In the genomic region with DNA sequence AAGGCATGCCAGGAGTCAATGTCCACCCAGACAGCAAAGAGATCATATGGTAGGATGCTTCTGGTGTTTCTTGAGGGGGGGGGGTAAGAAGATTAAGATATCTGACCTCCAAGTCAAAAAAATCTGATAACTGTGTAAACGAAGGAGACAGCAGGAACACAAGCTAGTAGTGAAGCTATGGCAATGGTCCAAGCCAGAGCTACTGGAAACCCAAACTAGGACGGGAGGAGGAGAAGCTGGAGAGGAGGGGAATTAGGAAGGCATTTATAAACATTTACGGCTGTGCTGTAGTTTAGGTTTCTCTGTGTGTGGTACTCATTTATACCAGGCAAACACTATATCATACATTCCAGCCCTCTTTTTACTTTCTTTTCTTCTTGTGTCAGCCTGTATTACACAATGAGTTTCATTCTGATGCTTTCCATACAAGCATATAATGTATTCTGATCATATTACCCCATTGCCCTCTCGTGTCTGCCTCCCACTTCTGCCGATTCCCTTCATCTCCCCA, we compare ENCODE assay signal across 19 mouse cellular contexts.
DNase-seq lines count a peak whose midpoint lies in the region; ATAC-seq and TF ChIP-seq lines count a peak whose summit lies in the region.
"Had no signal": no experiment of that assay in that cellular context is flagged by ENCODE, and none has a peak within 500 bp of the region (broad histone marks: within the 10 kb centered on the region; RNA-seq: fewer than 3 reads in every experiment).

No protein-coding gene starts in this region.

- DNase-seq in kidney, postnatal 0 days (ENCODE audit: low spot score): peak; percentile 43
- DNase-seq in lung, adult 18-20 months: no peak
- DNase-seq in stomach, postnatal 0 days (ENCODE audit: low spot score): no peak
- DNase-seq: adrenal gland, adult 2 months; adrenal gland, postnatal 25 days; cerebellum, adult 18-20 months; cerebellum, adult 9-11 months; cerebellum, postnatal 36 days; gastrocnemius, adult 2 months; gastrocnemius, postnatal 25 days had no signal

- H3K36me3 ChIP-seq in kidney, postnatal 0 days (ENCODE audit: insufficient read depth, low read length): no peaks in the 10 kb centered on the region
- no peaks in the 10 kb centered on the region for H3K36me3 ChIP-seq in kidney, embryonic 16.5 days (ENCODE audit: insufficient read depth, low read length)
- H3K36me3 ChIP-seq in lung, embryonic 16.5 days (ENCODE audit: control insufficient read depth, insufficient read depth, low read length): no peaks in the 10 kb centered on the region
- H3K36me3 ChIP-seq in stomach, embryonic 16.5 days (ENCODE audit: control insufficient read depth, insufficient read depth, low read length): no peaks in the 10 kb centered on the region
- H3K36me3 ChIP-seq in stomach, postnatal 0 days (ENCODE audit: control insufficient read depth, insufficient read depth, low read length): no peaks in the 10 kb centered on the region
- H3K36me3 ChIP-seq: embryonic facial prominence, embryonic 15.5 days; forebrain, embryonic 10.5 days; heart, embryonic 12.5 days; hindbrain, embryonic 10.5 days had no signal

- H3K27ac ChIP-seq in kidney, postnatal 0 days: no peak overlapping the region
- no peak overlapping the region for H3K27ac ChIP-seq in kidney, embryonic 16.5 days (ENCODE audit: low read length)
- H3K27ac ChIP-seq in lung, embryonic 16.5 days (ENCODE audit: low read length): no peak overlapping the region
- 0 out of 2 replicates have a peak overlapping the region, but pooled peaks have one; percentile 23 for H3K27ac ChIP-seq in stomach, embryonic 16.5 days (ENCODE audit: low read length)
- H3K27ac ChIP-seq in stomach, postnatal 0 days (replicated peaks): no peak overlapping the region
- H3K27ac ChIP-seq: embryonic facial prominence, embryonic 15.5 days; forebrain, embryonic 10.5 days; gastrocnemius, adult 2 months; hindbrain, embryonic 10.5 days had no signal

- WGBS in kidney, postnatal 0 days: 37% methylated on average over 5 of the region's 5 CpGs
- 35% methylated on average over 5 of the region's 5 CpGs for WGBS in kidney, embryonic 16.5 days
- 44% methylated on average over 5 of the region's 5 CpGs for WGBS in lung, embryonic 16.5 days
- 46% methylated on average over 5 of the region's 5 CpGs for WGBS in stomach, embryonic 16.5 days
- 45% methylated on average over 5 of the region's 5 CpGs for WGBS in stomach, postnatal 0 days

- H3K27me3 ChIP-seq in kidney, postnatal 0 days (ENCODE audit: insufficient read depth, low read length): no peaks in the 10 kb centered on the region
- peaks cover 6% of the 10 kb centered on the region; the same call in 1 of the 2 replicates for H3K27me3 ChIP-seq in kidney, embryonic 16.5 days (ENCODE audit: insufficient read depth, low read length)
- H3K27me3 ChIP-seq in lung, embryonic 16.5 days (ENCODE audit: control insufficient read depth, insufficient read depth, low read depth, low read length): no peaks in the 10 kb centered on the region; the same call in 1 of the 2 replicates
- peaks cover 8% of the 10 kb centered on the region for H3K27me3 ChIP-seq in stomach, embryonic 16.5 days (ENCODE audit: control insufficient read depth, insufficient read depth, low read length)
- no peaks in the 10 kb centered on the region for H3K27me3 ChIP-seq in stomach, postnatal 0 days (ENCODE audit: control insufficient read depth, insufficient read depth, low read length)

- no peak for ATAC-seq in kidney, postnatal 0 days (replicated peaks; ENCODE audit: low FRiP score, low read depth)
- no peak for ATAC-seq in kidney, embryonic 16.5 days (ENCODE audit: low FRiP score, low TSS enrichment)
- peak; percentile 88 for ATAC-seq in lung, embryonic 16.5 days (ENCODE audit: low read depth)
- ATAC-seq in stomach, embryonic 16.5 days (ENCODE audit: insufficient read depth, low FRiP score): no peak
- no peak for ATAC-seq in stomach, postnatal 0 days (ENCODE audit: low FRiP score, low TSS enrichment)
- ATAC-seq: forebrain, embryonic 14.5 days had no signal

- no peak for TF ChIP-seq CTCF in kidney, postnatal 0 days (IDR thresholded peaks at IDR 0.05; ENCODE audit: low read depth)
- no peak for TF ChIP-seq CTCF in stomach, postnatal 0 days (IDR thresholded peaks at IDR 0.05; ENCODE audit: low read depth)

- no peak for TF ChIP-seq EP300 in stomach, postnatal 0 days (optimal IDR thresholded peaks at IDR 0.05)

- H3K4me2 ChIP-seq in kidney, postnatal 0 days (ENCODE audit: low read length): no peak overlapping the region
- no peak overlapping the region for H3K4me2 ChIP-seq in kidney, embryonic 16.5 days (replicated peaks; ENCODE audit: low read depth, low read length)
- no peak overlapping the region for H3K4me2 ChIP-seq in lung, embryonic 16.5 days (ENCODE audit: low read depth, low read length)
- no peak overlapping the region for H3K4me2 ChIP-seq in stomach, embryonic 16.5 days (ENCODE audit: low read depth, low read length)
- no peak overlapping the region for H3K4me2 ChIP-seq in stomach, postnatal 0 days (replicated peaks; ENCODE audit: low read depth)
- H3K4me2 ChIP-seq: embryonic facial prominence, embryonic 15.5 days; heart, embryonic 12.5 days had no signal

- H3K9me3 ChIP-seq in kidney, postnatal 0 days (replicated peaks; ENCODE audit: low read length): no peaks in the 10 kb centered on the region
- H3K9me3 ChIP-seq in kidney, embryonic 16.5 days (ENCODE audit: low read length): no peaks in the 10 kb centered on the region
- H3K9me3 ChIP-seq in lung, embryonic 16.5 days (ENCODE audit: control insufficient read depth, low read length): no peaks in the 10 kb centered on the region
- no peaks in the 10 kb centered on the region for H3K9me3 ChIP-seq in stomach, embryonic 16.5 days (replicated peaks; ENCODE audit: control insufficient read depth, low read length)
- H3K9me3 ChIP-seq in stomach, postnatal 0 days (ENCODE audit: control insufficient read depth, low read length): no peaks in the 10 kb centered on the region
- H3K9me3 ChIP-seq: embryonic facial prominence, embryonic 15.5 days; forebrain, embryonic 10.5 days; heart, embryonic 12.5 days; hindbrain, embryonic 10.5 days had no signal

- no peaks in the 10 kb centered on the region for H3K4me1 ChIP-seq in kidney, postnatal 0 days (replicated peaks; ENCODE audit: insufficient read depth, low read length)
- H3K4me1 ChIP-seq in kidney, embryonic 16.5 days (ENCODE audit: insufficient read depth, low read length): peaks cover 9% of the 10 kb centered on the region; the same call in 1 of the 2 replicates
- H3K4me1 ChIP-seq in lung, embryonic 16.5 days (replicated peaks; ENCODE audit: control insufficient read depth, insufficient read depth, low read length): peaks cover 6% of the 10 kb centered on the region; the same call in 1 of the 2 replicates
- peaks cover 3% of the 10 kb centered on the region; the same call in 1 of the 2 replicates for H3K4me1 ChIP-seq in stomach, embryonic 16.5 days (ENCODE audit: control insufficient read depth, insufficient read depth, low read length)
- H3K4me1 ChIP-seq in stomach, postnatal 0 days (replicated peaks; ENCODE audit: control insufficient read depth, insufficient read depth): no peaks in the 10 kb centered on the region
- H3K4me1 ChIP-seq: embryonic facial prominence, embryonic 15.5 days had no signal

- no peak overlapping the region for H3K4me3 ChIP-seq in kidney, postnatal 0 days (replicated peaks; ENCODE audit: low read depth, low read length)
- no peak overlapping the region for H3K4me3 ChIP-seq in kidney, embryonic 16.5 days (ENCODE audit: low read length)
- H3K4me3 ChIP-seq in lung, embryonic 16.5 days (ENCODE audit: low read length): no peak overlapping the region
- H3K4me3 ChIP-seq in stomach, embryonic 16.5 days (replicated peaks; ENCODE audit: low read length): no peak overlapping the region
- no peak overlapping the region for H3K4me3 ChIP-seq in stomach, postnatal 0 days (ENCODE audit: low read depth, low read length)
- H3K4me3 ChIP-seq: embryonic facial prominence, embryonic 15.5 days; erythroblast, embryonic 14.5 days; forebrain, embryonic 10.5 days; gastrocnemius, adult 2 months; heart, embryonic 12.5 days; hindbrain, embryonic 10.5 days had no signal

- no peak overlapping the region for H3K9ac ChIP-seq in kidney, postnatal 0 days (ENCODE audit: low read depth, low read length)
- H3K9ac ChIP-seq in kidney, embryonic 16.5 days (replicated peaks; ENCODE audit: low read length): no peak overlapping the region
- H3K9ac ChIP-seq in lung, embryonic 16.5 days (ENCODE audit: low read length): no peak overlapping the region
- no peak overlapping the region for H3K9ac ChIP-seq in stomach, embryonic 16.5 days (ENCODE audit: low read length)
- H3K9ac ChIP-seq in stomach, postnatal 0 days (ENCODE audit: low read length): no peak overlapping the region
- H3K9ac ChIP-seq: embryonic facial prominence, embryonic 15.5 days; heart, embryonic 12.5 days had no signal
